Mouse (Mus musculus): ENCODE data around the gene Iscu.

Gene Iscu

GRCm38 (mm10) chr5:113772450-113772895 lies at the start of gene Iscu, which contains the start of gene Sart3:
TSS of gene Iscu (plus strand) at chr5:113772748.
TSS of gene Sart3 (minus strand) at chr5:113772510.
- DNase-seq = peak; percentile 96

GRCm38 (mm10) chr5:113723567-113724237 lies 48.8 kb upstream of the Iscu start:
- DNase-seq = no peak

GRCm38 (mm10) chr5:113724446-113724845 lies 48.1 kb upstream of the Iscu start, which contains the start of gene 1700069L16Rik:
TSS of gene 1700069L16Rik (minus strand) at chr5:113724772.
- DNase-seq = peak; percentile 74

- DNase-seq = no peak
Observed at GRCm38 (mm10) chr5:113725417-113725816, 47.1 kb upstream of the Iscu start.

- no peak for DNase-seq
Observed at GRCm38 (mm10) chr5:113726618-113727017, 45.9 kb upstream of the Iscu start.

- no peak for DNase-seq
Observed at GRCm38 (mm10) chr5:113727238-113727637, 45.3 kb upstream of the Iscu start.

GRCm38 (mm10) chr5:113728011-113728410 lies 44.5 kb upstream of the Iscu start:
- DNase-seq = no peak

- no peak for DNase-seq
Observed at GRCm38 (mm10) chr5:113728691-113729090, 43.9 kb upstream of the Iscu start.

GRCm38 (mm10) chr5:113730641-113731121 lies 41.9 kb upstream of the Iscu start:
- no peak for DNase-seq

GRCm38 (mm10) chr5:113731174-113731573 lies 41.4 kb upstream of the Iscu start:
- DNase-seq = no peak

- peak; percentile 40 for DNase-seq
Observed at GRCm38 (mm10) chr5:113732182-113732581, 40.4 kb upstream of the Iscu start.

GRCm38 (mm10) chr5:113734376-113734775 lies 38.2 kb upstream of the Iscu start:
- no peak for DNase-seq

GRCm38 (mm10) chr5:113735023-113735344 lies 37.6 kb upstream of the Iscu start:
- no peak for DNase-seq

- DNase-seq = peak; percentile 90
Observed at GRCm38 (mm10) chr5:113735345-113736112, 37.0 kb upstream of the Iscu start, which contains the start of gene Ficd. TSS of gene Ficd (plus strand) at chr5:113735803.

GRCm38 (mm10) chr5:113736113-113736502 lies 36.4 kb upstream of the Iscu start:
- DNase-seq = no peak

GRCm38 (mm10) chr5:113736522-113737164 lies 35.9 kb upstream of the Iscu start:
- no peak for DNase-seq

- DNase-seq = no peak
Observed at GRCm38 (mm10) chr5:113737607-113738237, 34.8 kb upstream of the Iscu start.

- DNase-seq = no peak
Observed at GRCm38 (mm10) chr5:113747629-113748028, 24.9 kb upstream of the Iscu start.

- DNase-seq = no peak
Observed at GRCm38 (mm10) chr5:113748556-113749331, 23.8 kb upstream of the Iscu start.

- DNase-seq = no peak
Observed at GRCm38 (mm10) chr5:113751521-113752157, 20.9 kb upstream of the Iscu start.

GRCm38 (mm10) chr5:113755347-113756030 lies 17.1 kb upstream of the Iscu start:
- no peak for DNase-seq

Measured in thymus, postnatal 25 days (tissue).